Mouse (Mus musculus): ENCODE measurements around the gene Tagln2.

Tagln2 gene

GRCm38 (mm10) chr1:172481111-172481510, 18.7 kb upstream of the Tagln2 start:
- no peak for DNase-seq (ENCODE audit: low read depth, low spot score)

GRCm38 (mm10) chr1:172481540-172482280, 18.1 kb upstream of the Tagln2 start, which contains the start of gene Igsf9:
Igsf9 (plus strand) TSS chr1:172481788.
- DNase-seq (ENCODE audit: low read depth, low spot score): peak; percentile 94

GRCm38 (mm10) chr1:172482518-172483360, 17.1 kb upstream of the Tagln2 start:
- no peak for DNase-seq (ENCODE audit: low read depth, low spot score)

- DNase-seq (ENCODE audit: low read depth, low spot score): no peak
Measured at GRCm38 (mm10) chr1:172483361-172483660, 16.5 kb upstream of the Tagln2 start.

- DNase-seq (ENCODE audit: low read depth, low spot score): no peak
Measured at GRCm38 (mm10) chr1:172484236-172484635, 15.6 kb upstream of the Tagln2 start.

GRCm38 (mm10) chr1:172484671-172485070, 15.2 kb upstream of the Tagln2 start:
- DNase-seq (ENCODE audit: low read depth, low spot score): no peak

- DNase-seq (ENCODE audit: low read depth, low spot score): no peak
Measured at GRCm38 (mm10) chr1:172485821-172486220, 14.0 kb upstream of the Tagln2 start.

- no peak for DNase-seq (ENCODE audit: low read depth, low spot score)
Measured at GRCm38 (mm10) chr1:172486236-172486635, 13.6 kb upstream of the Tagln2 start.

- no peak for DNase-seq (ENCODE audit: low read depth, low spot score)
Measured at GRCm38 (mm10) chr1:172486651-172487050, 13.2 kb upstream of the Tagln2 start.

- DNase-seq (ENCODE audit: low read depth, low spot score): peak; percentile 45
Measured at GRCm38 (mm10) chr1:172487859-172488258, 12.0 kb upstream of the Tagln2 start.

- DNase-seq (ENCODE audit: low read depth, low spot score): no peak
Measured at GRCm38 (mm10) chr1:172488831-172489230, 11.0 kb upstream of the Tagln2 start.

- DNase-seq (ENCODE audit: low read depth, low spot score): no peak
Measured at GRCm38 (mm10) chr1:172489585-172490250, 10.1 kb upstream of the Tagln2 start.

- peak; percentile 79 for DNase-seq (ENCODE audit: low read depth, low spot score)
Measured at GRCm38 (mm10) chr1:172490261-172490661, 9.6 kb upstream of the Tagln2 start.

- DNase-seq (ENCODE audit: low read depth, low spot score): no peak
Measured at GRCm38 (mm10) chr1:172492047-172492446, 7.8 kb upstream of the Tagln2 start.

- DNase-seq (ENCODE audit: low read depth, low spot score): no peak
Measured at GRCm38 (mm10) chr1:172493516-172493915, 6.3 kb upstream of the Tagln2 start.

- DNase-seq (ENCODE audit: low read depth, low spot score): no peak
Measured at GRCm38 (mm10) chr1:172496030-172496429, 3.8 kb upstream of the Tagln2 start.

GRCm38 (mm10) chr1:172497428-172497827, 2.4 kb upstream of the Tagln2 start:
- DNase-seq (ENCODE audit: low read depth, low spot score): no peak

- no peak for DNase-seq (ENCODE audit: low read depth, low spot score)
Measured at GRCm38 (mm10) chr1:172500451-172501370, 864 bp downstream of the Tagln2 start.

GRCm38 (mm10) chr1:172501371-172502144, 1.7 kb downstream of the Tagln2 start:
- peak; percentile 44 for DNase-seq (ENCODE audit: low read depth, low spot score)

All from brain, adult 2 months (tissue).